Mouse (Mus musculus): ENCODE results near the gene Echdc3. TPM values are rescaled to one million over a fixed set of nuclear protein-coding genes. Genes with fewer than 3 reads are reported as not detected.

Echdc3 gene
- total and polyA plus RNA-seq, 2 experiments from 2014 or later = 16.9 to 17.3 TPM

DNA sequence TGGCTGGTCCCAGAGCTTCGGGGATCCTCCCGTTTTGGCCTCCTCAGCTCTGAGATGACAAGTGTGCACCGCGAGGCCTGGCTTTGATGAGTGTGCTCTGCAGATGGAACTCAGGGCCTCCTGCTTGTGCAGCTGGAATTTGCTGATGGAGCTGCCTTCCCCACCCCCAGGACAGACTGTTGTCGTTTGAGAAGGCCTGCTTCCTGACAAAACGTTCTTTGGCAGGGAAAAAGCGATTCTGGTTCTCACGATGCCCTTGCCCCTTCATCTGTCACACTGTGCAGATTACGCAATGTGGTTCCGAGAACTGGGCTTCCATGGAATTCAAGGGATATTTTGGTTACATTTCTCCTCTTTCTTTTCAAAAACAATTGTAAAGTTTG, 19.3 kb downstream of the Echdc3 start:
- WGBS = 30% methylated on average over 10 of the region's 10 CpGs
- no peaks in the 10 kb centered on the region for H3K9me3 ChIP-seq (replicated peaks; ENCODE audit: control insufficient read depth, low read length)
- DNase-seq (ENCODE audit: low spot score) (peak; percentile 12), ATAC-seq (ENCODE audit: insufficient read depth, low read depth) (peak; percentile 44; the same call in 1 of the 2 replicates)
- no peak for TF ChIP-seq CTCF (IDR thresholded peaks at IDR 0.05; ENCODE audit: low read depth)
- TF ChIP-seq EP300 (IDR thresholded peaks at IDR 0.05; ENCODE audit: low read depth) = no peak
- H3K36me3 ChIP-seq (replicated peaks; ENCODE audit: control insufficient read depth, insufficient read depth, low read length) = no peaks in the 10 kb centered on the region
- H3K27ac ChIP-seq (ENCODE audit: low read depth) = no peak overlapping the region
- no peaks in the 10 kb centered on the region for H3K27me3 ChIP-seq (ENCODE audit: control insufficient read depth, insufficient read depth, low read length)
- no peak overlapping the region for H3K4me2 ChIP-seq (ENCODE audit: low read depth, low read length)
- no peaks in the 10 kb centered on the region for H3K4me1 ChIP-seq (ENCODE audit: control insufficient read depth, insufficient read depth)
- H3K4me3 ChIP-seq (ENCODE audit: low read depth, low read length) = no peak overlapping the region
- no peak overlapping the region for H3K9ac ChIP-seq (replicated peaks; ENCODE audit: low read depth, low read length)

DNA sequence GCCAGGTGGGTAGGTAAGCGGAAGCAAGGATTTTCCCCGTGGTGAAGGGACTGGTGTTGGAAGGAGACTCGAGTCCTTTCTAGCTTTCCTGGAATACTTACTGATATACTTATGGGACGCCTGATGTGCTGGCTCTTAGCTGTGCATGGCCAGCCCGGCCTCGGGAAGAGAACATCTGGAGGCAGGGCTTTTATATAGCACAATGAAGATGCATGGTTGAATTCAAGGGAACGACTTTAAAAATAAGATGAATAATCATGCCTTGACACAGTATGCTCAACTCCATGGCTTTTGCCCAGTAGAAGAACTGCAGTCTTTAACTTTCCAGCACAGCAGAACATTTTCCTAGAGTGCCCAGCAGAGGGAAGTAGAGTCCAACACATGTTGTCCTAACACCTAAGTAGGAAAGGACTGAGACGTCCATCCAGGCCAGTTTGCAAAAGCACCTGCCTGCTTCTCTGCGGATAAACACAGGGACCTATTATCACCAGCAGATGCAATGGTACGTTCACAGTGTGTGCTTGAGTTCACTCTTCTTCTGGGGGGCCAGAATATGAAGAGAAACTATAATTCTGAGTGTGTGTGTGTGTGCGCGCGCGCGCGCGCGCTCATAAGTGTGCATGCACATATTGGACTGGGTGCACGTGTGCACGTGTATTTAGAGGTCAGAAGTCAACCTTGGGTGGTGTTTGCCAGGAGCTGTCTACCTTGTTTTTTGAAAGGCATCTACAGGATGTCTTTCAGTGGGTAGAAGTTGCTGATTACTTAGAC, 19.8 kb downstream of the Echdc3 start:
- Histone ChIP-seq H3K4me1 (ENCODE audit: control insufficient read depth, insufficient read depth) (no peaks in the 10 kb centered on the region), H3K9ac (replicated peaks; ENCODE audit: low read depth, low read length) (no peak overlapping the region), H3K27me3 (ENCODE audit: control insufficient read depth, insufficient read depth, low read length) (no peaks in the 10 kb centered on the region), H3K4me3 (ENCODE audit: low read depth, low read length) (no peak overlapping the region), H3K36me3 (replicated peaks; ENCODE audit: control insufficient read depth, insufficient read depth, low read length) (no peaks in the 10 kb centered on the region), H3K4me2 (ENCODE audit: low read depth, low read length) (no peak overlapping the region), H3K27ac (ENCODE audit: low read depth) (no peak overlapping the region), H3K9me3 (replicated peaks; ENCODE audit: control insufficient read depth, low read length) (no peaks in the 10 kb centered on the region)
- TF ChIP-seq EP300 (IDR thresholded peaks at IDR 0.05; ENCODE audit: low read depth) = no peak
- TF ChIP-seq CTCF (IDR thresholded peaks at IDR 0.05; ENCODE audit: low read depth) = peak; percentile 87
- peak; percentile 86 for DNase-seq (ENCODE audit: low spot score)
- ATAC-seq (ENCODE audit: insufficient read depth, low read depth) = peak; percentile 57
- 67% methylated on average over 20 of the region's 20 CpGs for WGBS

DNA sequence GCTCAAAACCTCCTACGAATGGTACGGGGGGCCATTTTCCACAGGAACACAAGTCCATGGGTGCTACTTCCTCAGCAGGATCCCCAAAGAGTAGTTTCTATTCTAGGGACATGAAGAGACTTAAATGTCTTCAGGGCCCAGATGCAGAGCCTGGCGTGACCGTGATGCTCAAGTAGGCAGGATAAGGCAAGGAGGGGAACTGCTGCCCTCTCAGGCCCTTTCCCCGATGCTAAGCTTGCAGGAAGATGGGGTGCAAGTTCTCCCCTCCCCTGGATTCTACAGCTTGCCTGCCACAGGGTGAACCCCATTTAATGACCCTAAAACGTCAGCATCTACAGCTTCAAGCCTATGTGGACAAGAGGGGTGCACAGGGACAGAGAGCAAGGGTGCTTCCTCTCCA, 22.8 kb downstream of the Echdc3 start:
- ATAC-seq (ENCODE audit: insufficient read depth, low read depth) = no peak
- no peak overlapping the region for H3K4me3 ChIP-seq (ENCODE audit: low read depth, low read length)
- no peaks in the 10 kb centered on the region for H3K27me3 ChIP-seq (ENCODE audit: control insufficient read depth, insufficient read depth, low read length)
- DNase-seq (ENCODE audit: low spot score) = no peak
- 0 out of 2 replicates have a peak, but pooled peaks cover 1% of the 10 kb centered on the region for H3K9me3 ChIP-seq (replicated peaks; ENCODE audit: control insufficient read depth, low read length)
- H3K9ac ChIP-seq (replicated peaks; ENCODE audit: low read depth, low read length) = no peak overlapping the region
- TF ChIP-seq EP300 (IDR thresholded peaks at IDR 0.05; ENCODE audit: low read depth) (no peak), CTCF (IDR thresholded peaks at IDR 0.05; ENCODE audit: low read depth) (no peak)
- no peak overlapping the region for H3K4me2 ChIP-seq (ENCODE audit: low read depth, low read length)
- H3K27ac ChIP-seq (ENCODE audit: low read depth) = no peak overlapping the region
- no peaks in the 10 kb centered on the region for H3K36me3 ChIP-seq (replicated peaks; ENCODE audit: control insufficient read depth, insufficient read depth, low read length)
- 86% methylated on average over 6 of the region's 6 CpGs for WGBS
- no peaks in the 10 kb centered on the region for H3K4me1 ChIP-seq (ENCODE audit: control insufficient read depth, insufficient read depth)

DNA sequence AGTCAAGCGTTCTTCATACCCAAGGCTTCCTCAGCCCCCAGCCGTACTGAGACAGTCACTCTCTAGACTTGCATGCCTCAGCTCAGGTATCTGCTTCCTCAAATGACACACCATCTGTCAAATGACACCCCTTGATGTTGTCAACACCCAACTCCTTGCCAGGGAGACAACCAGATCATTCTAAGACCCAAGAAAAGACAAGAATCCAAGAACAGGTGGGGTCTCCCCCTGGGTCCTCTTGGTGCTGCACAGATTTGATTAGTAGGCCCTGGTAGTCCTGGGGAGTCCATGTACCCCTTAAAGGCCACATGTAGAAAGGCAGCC, 23.2 kb downstream of the Echdc3 start:
- 44% methylated on average over 2 of the region's 2 CpGs for WGBS
- Histone ChIP-seq H3K36me3 (replicated peaks; ENCODE audit: control insufficient read depth, insufficient read depth, low read length) (no peaks in the 10 kb centered on the region), H3K9me3 (replicated peaks; ENCODE audit: control insufficient read depth, low read length) (0 out of 2 replicates have a peak, but pooled peaks cover 5% of the 10 kb centered on the region), H3K4me1 (ENCODE audit: control insufficient read depth, insufficient read depth) (no peaks in the 10 kb centered on the region), H3K4me2 (ENCODE audit: low read depth, low read length) (no peak overlapping the region), H3K27ac (ENCODE audit: low read depth) (no peak overlapping the region), H3K27me3 (ENCODE audit: control insufficient read depth, insufficient read depth, low read length) (no peaks in the 10 kb centered on the region), H3K4me3 (ENCODE audit: low read depth, low read length) (no peak overlapping the region), H3K9ac (replicated peaks; ENCODE audit: low read depth, low read length) (no peak overlapping the region)
- DNase-seq (ENCODE audit: low spot score) (no peak), ATAC-seq (ENCODE audit: insufficient read depth, low read depth) (no peak)
- no peak for TF ChIP-seq CTCF (IDR thresholded peaks at IDR 0.05; ENCODE audit: low read depth)
- TF ChIP-seq EP300 (IDR thresholded peaks at IDR 0.05; ENCODE audit: low read depth) = no peak

DNA sequence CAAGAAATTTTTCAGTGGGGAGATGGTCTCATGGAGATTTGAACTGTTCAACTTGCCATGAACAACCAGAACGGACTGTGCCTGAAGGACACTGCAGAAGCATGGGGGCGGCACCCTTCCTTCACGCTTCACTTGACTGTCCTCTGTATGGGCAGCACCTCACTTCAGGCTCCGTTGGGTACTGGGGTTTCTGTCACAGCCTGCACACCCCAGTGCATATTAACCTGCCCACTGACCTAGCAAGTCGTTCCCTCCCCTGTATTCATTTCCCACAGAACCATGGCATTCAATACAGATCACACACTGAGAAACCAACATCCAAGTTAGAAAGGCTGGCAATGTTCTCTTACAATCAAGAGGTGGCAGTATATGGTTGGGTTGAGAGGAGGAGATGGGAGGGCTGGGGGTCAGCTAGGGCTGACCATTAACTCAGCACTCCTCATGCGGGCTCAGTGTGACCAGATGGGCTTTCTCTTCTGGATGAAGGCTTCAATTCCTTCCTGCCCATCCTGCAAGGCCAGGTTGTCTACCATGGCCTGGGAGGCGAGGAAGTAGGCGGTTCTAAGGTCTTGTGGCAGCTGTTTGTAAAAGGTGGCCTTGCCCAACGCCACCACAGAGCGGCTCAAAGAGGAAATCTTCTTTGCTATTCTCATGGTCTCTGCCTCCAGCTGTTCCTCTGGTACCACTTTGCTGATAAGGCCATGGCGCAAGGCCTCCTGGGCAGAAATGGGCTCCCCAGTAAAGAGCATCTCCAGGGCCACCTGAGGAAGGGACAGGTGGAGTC, 23.8 kb downstream of the Echdc3 start:
- TF ChIP-seq EP300 (IDR thresholded peaks at IDR 0.05; ENCODE audit: low read depth) = no peak
- TF ChIP-seq CTCF (IDR thresholded peaks at IDR 0.05; ENCODE audit: low read depth) = no peak
- no peak for ATAC-seq (ENCODE audit: insufficient read depth, low read depth)

More for the DNA sequence above, 23.8 kb downstream of the Echdc3 start:
- no peak overlapping the region for H3K9ac ChIP-seq (replicated peaks; ENCODE audit: low read depth, low read length)
- no peaks in the 10 kb centered on the region for H3K36me3 ChIP-seq (replicated peaks; ENCODE audit: control insufficient read depth, insufficient read depth, low read length)
- no peaks in the 10 kb centered on the region for H3K27me3 ChIP-seq (ENCODE audit: control insufficient read depth, insufficient read depth, low read length)
- H3K9me3 ChIP-seq (replicated peaks; ENCODE audit: control insufficient read depth, low read length) = 0 out of 2 replicates have a peak, but pooled peaks cover 11% of the 10 kb centered on the region
- H3K27ac ChIP-seq (ENCODE audit: low read depth) = no peak overlapping the region
- no peak overlapping the region for H3K4me2 ChIP-seq (ENCODE audit: low read depth, low read length)
- no peak overlapping the region for H3K4me3 ChIP-seq (ENCODE audit: low read depth, low read length)
- H3K4me1 ChIP-seq (ENCODE audit: control insufficient read depth, insufficient read depth) = no peaks in the 10 kb centered on the region
- WGBS = 84% methylated on average over 11 of the region's 11 CpGs
- no peak for DNase-seq (ENCODE audit: low spot score)

All from heart, postnatal 0 days (tissue).